Mouse (Mus musculus) intestine, postnatal 0 days (tissue): ENCODE results near the gene Dcbld1. TPM values are rescaled to one million over a fixed set of nuclear protein-coding genes. Genes with fewer than 3 reads are reported as not detected.
A peak's percentile ranks its signal among the peaks of the same experiment; 100 is the strongest.
"Not testable (repeated sequence)": the region's sequence is repeated elsewhere in the genome, so short reads cannot be mapped to it uniquely, and the experiment has no call there.

ENCODE experiments used
- ATAC-seq: fragments of 200-750 bp; cut with Nextera tagmentation; 2 replicates; pipeline ENCODE4 v1.8.0; 2017; ENCODE audit warnings: mild to moderate bottlenecking, moderate TSS enrichment, moderate library complexity
- H3K27ac ChIP-seq: fragments of 300-500 bp; sonication (generic); 2 replicates; pipeline ENCODE4 v1.5.1; 2014; ENCODE audit warnings: mild to moderate bottlenecking, low read depth, low read length, moderate library complexity
- H3K27me3 ChIP-seq: fragments of 300-500 bp; sonication (generic); replicated peaks from 2 replicates; pipeline ENCODE4 v1.6.1; 2014; ENCODE audit warnings: low read length, mixed read lengths; ENCODE audit not compliant: control insufficient read depth, insufficient read depth
- H3K36me3 ChIP-seq: fragments of 300-500 bp; sonication (generic); 2 replicates; pipeline ENCODE4 v1.6.1; 2014; ENCODE audit warnings: mild to moderate bottlenecking, moderate library complexity; ENCODE audit not compliant: control insufficient read depth, insufficient read depth
- H3K4me1 ChIP-seq: fragments of 300-500 bp; sonication (generic); replicated peaks from 2 replicates; pipeline ENCODE4 v1.6.1; 2014; ENCODE audit warnings: antibody characterized with exemption, low read length, mixed read lengths; ENCODE audit not compliant: control insufficient read depth, insufficient read depth
- H3K4me2 ChIP-seq: fragments of 300-500 bp; sonication (generic); replicated peaks from 2 replicates; pipeline ENCODE4 v1.6.1; 2014; ENCODE audit warnings: low read depth, mild to moderate bottlenecking, moderate library complexity
- H3K4me3 ChIP-seq: fragments of 300-500 bp; sonication (generic); 2 replicates; pipeline ENCODE4 v1.5.1; 2014; ENCODE audit warnings: low read depth, low read length
- H3K9ac ChIP-seq: fragments of 300-500 bp; sonication (generic); 2 replicates; pipeline ENCODE4 v1.6.1; 2014; ENCODE audit warnings: mild to moderate bottlenecking, low read depth, low read length
- H3K9me3 ChIP-seq: fragments of 300-500 bp; sonication (generic); 2 replicates; pipeline ENCODE4 v1.6.1; 2016; ENCODE audit warnings: mixed run types; ENCODE audit not compliant: control insufficient read depth
- CTCF ChIP-seq: sonication (generic); IDR thresholded peaks from 2 replicates; pipeline ENCODE4 v1.5.1; 2016; ENCODE audit warnings: low read depth, mild to moderate bottlenecking, control low read depth, antibody characterized with exemption, moderate library complexity
- WGBS: fragments of 180-500 bp; shearing (Covaris S2); extraction: QIAGEN DNeasy Blood & Tissue Kit; methylation state at CpG from one replicate; pipeline ENCODE4 v1.1.7; 2014; 5-methylcytosine and 5-hydroxymethylcytosine counted together
- polyA plus RNA-seq: library from polyadenylated mRNA; unstranded; fragments of >200 nt; fragmentation: Nextera tagmentation; extraction: Ambion mirVana; gene quantifications from 2 replicates; pipeline ENCODE4 v1.2.1, GENCODE M21; 2015

The Dcbld1 gene
- polyA plus RNA-seq, 1 experiment from 2014 or later = 36.7 TPM

DNA sequence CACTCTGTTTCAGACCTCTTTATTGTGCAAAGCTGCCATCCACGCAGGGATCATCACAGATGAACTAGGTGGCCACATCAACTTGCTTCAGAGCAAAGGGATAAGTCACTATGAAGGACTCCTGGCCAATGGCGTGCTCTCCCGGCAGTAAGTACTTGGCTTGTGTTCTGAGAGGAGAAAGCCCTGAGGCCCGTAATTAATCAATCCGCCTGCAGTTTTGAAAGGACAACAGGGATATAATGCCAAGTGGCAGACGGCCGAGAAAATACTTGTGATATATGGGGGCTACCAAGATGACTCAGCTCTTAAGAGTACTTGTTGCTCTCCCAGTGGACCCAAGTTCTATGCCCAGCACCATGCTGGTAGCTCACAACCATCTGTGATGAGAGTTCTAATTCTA lies 71.2 kb downstream of the Dcbld1 start:
- H3K27me3 ChIP-seq = no peaks in the 10 kb centered on the region
- H3K4me2 ChIP-seq = no peak overlapping the region
- no peak overlapping the region for H3K9ac ChIP-seq
- no peak for ATAC-seq
- no peak for TF ChIP-seq CTCF
- H3K27ac ChIP-seq = no peak overlapping the region
- no peaks in the 10 kb centered on the region for H3K4me1 ChIP-seq
- no peak overlapping the region for H3K4me3 ChIP-seq
- no peaks in the 10 kb centered on the region for H3K9me3 ChIP-seq
- 77% methylated on average over 7 of the region's 7 CpGs for WGBS
- H3K36me3 ChIP-seq = peaks cover 26% of the 10 kb centered on the region

DNA sequence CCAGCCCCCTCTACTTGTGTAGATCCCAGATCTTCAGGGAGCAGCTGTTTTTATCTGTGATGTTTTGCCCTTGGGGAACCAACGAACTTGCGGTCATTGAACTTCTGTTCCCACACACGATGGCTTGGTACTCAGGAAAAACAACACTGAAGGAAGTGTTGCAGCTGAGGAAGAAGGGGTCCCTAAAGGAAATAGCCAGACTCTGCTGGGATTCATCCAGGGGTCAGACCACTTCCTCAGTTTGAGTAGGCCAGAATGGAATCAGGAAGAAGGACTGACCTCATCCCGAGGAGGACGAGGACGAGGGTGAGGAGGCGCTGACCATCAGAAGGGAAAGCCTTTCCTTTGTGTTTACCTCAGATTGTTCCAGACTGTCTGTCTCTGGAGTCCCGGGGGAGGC lies 75.8 kb downstream of the Dcbld1 start:
- Histone ChIP-seq H3K36me3 (peaks cover 49% of the 10 kb centered on the region), H3K9ac (no peak overlapping the region), H3K9me3 (no peaks in the 10 kb centered on the region), H3K27ac (no peak overlapping the region), H3K27me3 (no peaks in the 10 kb centered on the region), H3K4me3 (no peak overlapping the region), H3K4me1 (no peaks in the 10 kb centered on the region), H3K4me2 (no peak overlapping the region)
- 53% methylated on average over 8 of the region's 8 CpGs for WGBS
- no peak for ATAC-seq
- no peak for TF ChIP-seq CTCF

- peaks cover 50% of the 10 kb centered on the region for H3K36me3 ChIP-seq
- no peaks in the 10 kb centered on the region for H3K9me3 ChIP-seq
- ATAC-seq = no peak
- TF ChIP-seq CTCF = no peak
- no peaks in the 10 kb centered on the region for H3K27me3 ChIP-seq
- WGBS = 83% methylated on average over 28 of the region's 28 CpGs
- no peak overlapping the region for H3K4me2 ChIP-seq
- H3K27ac ChIP-seq = peak overlapping the region; percentile 15; the same call in 1 of the 2 replicates
- no peaks in the 10 kb centered on the region for H3K4me1 ChIP-seq
- H3K4me3 ChIP-seq = no peak overlapping the region
- no peak overlapping the region for H3K9ac ChIP-seq
These were observed 86.3 kb downstream of the Dcbld1 start for GRCm38 (mm10) chr10:52319506-52320286.

DNA sequence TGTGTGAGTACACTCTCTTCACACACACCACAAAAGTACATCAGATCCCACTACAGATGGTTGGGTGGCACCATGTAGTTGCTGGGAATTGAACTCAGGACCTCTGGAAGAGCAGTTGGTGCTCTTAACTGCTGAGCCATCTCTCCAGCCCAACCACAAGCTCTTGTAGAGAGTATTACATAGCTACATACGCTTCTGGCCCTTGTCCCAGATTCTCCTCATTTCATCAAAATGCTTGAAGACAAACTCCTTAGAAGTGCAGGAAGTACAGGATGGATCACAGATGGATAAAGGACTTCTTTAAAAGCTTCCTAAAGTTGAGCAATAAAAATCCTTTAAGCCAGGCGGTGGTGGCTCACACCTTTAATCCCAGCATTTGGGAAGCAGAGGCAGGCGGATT lies 88.5 kb downstream of the Dcbld1 start:
- WGBS = 84% methylated on average over 3 of the region's 3 CpGs
- H3K27me3 ChIP-seq = no peaks in the 10 kb centered on the region
- H3K27ac ChIP-seq = no peak overlapping the region
- H3K4me3 ChIP-seq = no peak overlapping the region
- ATAC-seq = no peak
- no peak overlapping the region for H3K9ac ChIP-seq
- no peak overlapping the region for H3K4me2 ChIP-seq
- no peaks in the 10 kb centered on the region for H3K9me3 ChIP-seq
- H3K36me3 ChIP-seq = peaks cover 31% of the 10 kb centered on the region
- no peaks in the 10 kb centered on the region for H3K4me1 ChIP-seq
- no peak for TF ChIP-seq CTCF

GRCm38 (mm10) chr10:52331007-52331406 lies 97.6 kb downstream of the Dcbld1 start:
- 0% methylated on average over 1 of the region's 1 CpGs for WGBS
- H3K27ac ChIP-seq = no peak overlapping the region

DNA sequence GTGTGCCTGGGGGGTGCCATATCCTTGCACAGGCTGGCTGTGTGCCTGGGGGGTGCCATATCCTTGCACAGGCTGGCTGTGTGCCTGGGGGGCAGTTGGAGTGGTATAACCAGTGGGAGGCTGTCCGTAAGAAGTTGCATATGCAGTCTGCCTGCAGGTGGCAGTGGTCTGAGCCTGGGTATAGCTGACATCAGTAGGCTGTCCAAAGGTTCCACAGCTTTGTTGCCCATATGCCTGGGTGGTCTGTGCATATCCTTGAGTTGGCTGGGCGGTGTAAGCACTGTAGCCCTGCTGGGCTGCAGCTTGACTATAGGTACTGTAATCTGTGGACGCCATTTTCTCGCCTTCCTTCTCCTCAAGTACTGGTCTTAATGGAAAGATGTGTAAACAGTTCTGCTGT lies 109.9 kb downstream of the Dcbld1 start:
- not testable (repeated sequence) for H3K27me3 ChIP-seq, H3K9ac ChIP-seq, H3K27ac ChIP-seq, H3K4me2 ChIP-seq, H3K4me3 ChIP-seq, ATAC-seq, H3K4me1 ChIP-seq, H3K9me3 ChIP-seq
- H3K36me3 ChIP-seq = peaks cover 33% of the 10 kb centered on the region
- TF ChIP-seq CTCF = peak; percentile 52
- WGBS = 96% methylated on average over 4 of the region's 4 CpGs

More at GRCm38 (mm10) chr10:52331007-52331406, 97.6 kb downstream of the Dcbld1 start:
- Histone ChIP-seq H3K9me3 (no peaks in the 10 kb centered on the region), H3K4me2 (no peak overlapping the region), H3K36me3 (peaks cover 3% of the 10 kb centered on the region), H3K27me3 (no peaks in the 10 kb centered on the region), H3K9ac (no peak overlapping the region), H3K4me1 (no peaks in the 10 kb centered on the region), H3K4me3 (no peak overlapping the region)
- peak; percentile 81 for TF ChIP-seq CTCF
- ATAC-seq = no peak
